In genomic region chr1:133237670-133238069, GRCm38 (mm10) we compare ENCODE assay signal across 8 mouse cellular contexts.
DNase-seq lines count a peak whose midpoint lies in the region; ATAC-seq and TF ChIP-seq lines count a peak whose summit lies in the region.

No protein-coding gene starts in this region.

- no peaks in the 10 kb centered on the region for H3K27me3 ChIP-seq in heart, embryonic 15.5 days
- H3K27me3 ChIP-seq in thymus, adult 2 months (ENCODE audit: control insufficient read depth, insufficient read depth, low read length) = no peaks in the 10 kb centered on the region

- peak overlapping the region; percentile 19; the same call in 1 of the 2 replicates for H3K9ac ChIP-seq in heart, embryonic 15.5 days

- peak; percentile 56 to 72 for DNase-seq in frontal cortex, postnatal 36 days (ENCODE audit: low spot score in 2 of 2)
- DNase-seq in frontal cortex, postnatal 25 days (ENCODE audit: low spot score in 2 of 2) = no peak
- DNase-seq in MN1 (ENCODE audit: low spot score) = peak; percentile 63
- DNase-seq in kidney, postnatal 4 days = peak; percentile 69 to 81
- DNase-seq in thymus, adult 2 months = peak; percentile 81
- DNase-seq in cerebellum, adult 11-12 months = no peak

- peak overlapping the region; percentile 95 for H3K27ac ChIP-seq in heart, embryonic 15.5 days
- peak overlapping the region; percentile 92 for H3K27ac ChIP-seq in thymus, adult 2 months (ENCODE audit: control insufficient read depth, insufficient read depth, low read length)

- 0 out of 2 replicates have a peak, but pooled peaks have one; percentile 37 for ATAC-seq in heart, embryonic 15.5 days (replicated peaks; ENCODE audit: insufficient number of reproducible peaks, insufficient read depth, low FRiP score, low read depth)
- ATAC-seq in megakaryocyte, adult 5-6 weeks (ENCODE audit: poor library complexity, severe bottlenecking) = peak; percentile 79

- H3K9me3 ChIP-seq in heart, embryonic 15.5 days (replicated peaks) = no peaks in the 10 kb centered on the region

- H3K36me3 ChIP-seq in heart, embryonic 15.5 days = no peaks in the 10 kb centered on the region
- H3K36me3 ChIP-seq in thymus, adult 2 months (ENCODE audit: control insufficient read depth, insufficient read depth, low read length) = no peaks in the 10 kb centered on the region

- H3K4me2 ChIP-seq in heart, embryonic 15.5 days = peak overlapping the region; percentile 46

- TF ChIP-seq POLR2A in thymus, adult 2 months (IDR thresholded peaks at IDR 0.05; ENCODE audit: control insufficient read depth, extremely low read depth, insufficient read depth, low read length, poor library complexity) = 0 out of 2 replicates have a peak, but pooled peaks have one; percentile 21

- TF ChIP-seq CTCF in thymus, adult 2 months (IDR thresholded peaks at IDR 0.05; ENCODE audit: borderline replicate concordance, control insufficient read depth, extremely low read depth, insufficient read depth, low read length, poor library complexity) = no peak

- peaks cover 53% of the 10 kb centered on the region for H3K4me1 ChIP-seq in heart, embryonic 15.5 days (replicated peaks)
- peaks cover 26% of the 10 kb centered on the region for H3K4me1 ChIP-seq in thymus, adult 2 months (replicated peaks; ENCODE audit: control insufficient read depth, insufficient read depth, low read length)

- 0 out of 2 replicates have a peak overlapping the region, but pooled peaks have one; percentile 9 for H3K4me3 ChIP-seq in heart, embryonic 15.5 days
- H3K4me3 ChIP-seq in thymus, adult 2 months (ENCODE audit: control insufficient read depth, insufficient read depth, low read length) = peak overlapping the region; percentile 48

- WGBS in heart, embryonic 15.5 days = 13% methylated on average over 11 of the region's 11 CpGs
- WGBS in thymus, adult 2 months = 1% methylated on average over 11 of the region's 11 CpGs

Comparison
In these comparisons a context has a peak if more than half of its experiments do, and no peak if none do; other contexts are left out.
1. DNase-seq: peak in frontal cortex, postnatal 36 days (2 of 2), MN1 (single experiment), kidney, postnatal 4 days (2 of 2) and thymus, adult 2 months (single experiment); none in frontal cortex, postnatal 25 days (0 of 2) and cerebellum, adult 11-12 months (single experiment).